Comparison of ENCODE assay signal across 8 mouse cellular contexts in genomic region chr4:97695414-97696040, GRCm38 (mm10).
DNase-seq lines count a peak whose midpoint lies in the region; ATAC-seq and TF ChIP-seq lines count a peak whose summit lies in the region.

No protein-coding gene starts in this region.

- H3K9me3 ChIP-seq in lung, embryonic 14.5 days (ENCODE audit: low read depth, low read length) = no peaks in the 10 kb centered on the region

- no peak overlapping the region for H3K9ac ChIP-seq in lung, embryonic 14.5 days

- intact Hi-C loops in left cerebral cortex, postnatal 25 days (cut with DNase I) = no loop called here

- DNase-seq in lung, embryonic 14.5 days = peak; percentile 54
- no peak for DNase-seq in lung, postnatal 25 days (ENCODE audit: low spot score)
- DNase-seq in adrenal gland, postnatal 36 days = peak; percentile 84 to 87
- DNase-seq in heart, adult 9 months (ENCODE audit: low spot score in 2 of 2) = peak; percentile 40 to 64
- peak; percentile 41 for DNase-seq in lung, postnatal 14 days
- no peak for DNase-seq in left cerebral cortex, postnatal 25 days (ENCODE audit: low spot score in 2 of 2)
- no peak for DNase-seq in left cerebral cortex, adult 11 months (ENCODE audit: low spot score)
- no peak for DNase-seq in thymus, postnatal 14 days

- no peak overlapping the region for H3K4me2 ChIP-seq in lung, embryonic 14.5 days

- no peak for ATAC-seq in lung, embryonic 14.5 days (ENCODE audit: insufficient read depth)

- no peak overlapping the region for H3K27ac ChIP-seq in lung, embryonic 14.5 days (ENCODE audit: low read depth)

- WGBS in lung, embryonic 14.5 days = 70% methylated on average over 7 of the region's 7 CpGs

- no peak for TF ChIP-seq CTCF in lung, embryonic 14.5 days (IDR thresholded peaks at IDR 0.05; ENCODE audit: low read depth)

- peaks cover 5% of the 10 kb centered on the region; the same call in 1 of the 2 replicates for H3K4me1 ChIP-seq in lung, embryonic 14.5 days (ENCODE audit: insufficient read depth)

- H3K36me3 ChIP-seq in lung, embryonic 14.5 days (ENCODE audit: insufficient read depth) = no peaks in the 10 kb centered on the region

- no peak overlapping the region for H3K4me3 ChIP-seq in lung, embryonic 14.5 days (ENCODE audit: low read depth, low read length)

- H3K27me3 ChIP-seq in lung, embryonic 14.5 days (ENCODE audit: insufficient read depth, low read length) = no peaks in the 10 kb centered on the region

Comparison
In these comparisons a context has a peak if more than half of its experiments do, and no peak if none do; other contexts are left out.
1. DNase-seq: peak in lung, embryonic 14.5 days (single experiment), adrenal gland, postnatal 36 days (2 of 2), heart, adult 9 months (2 of 2) and lung, postnatal 14 days (single experiment); none in lung, postnatal 25 days (single experiment), left cerebral cortex, postnatal 25 days (0 of 2), left cerebral cortex, adult 11 months (single experiment) and thymus, postnatal 14 days (single experiment).